Mouse (Mus musculus): ENCODE measurements around the gene Rbm19.

GRCm38 (mm10) chr5:120206313-120206943, 90.2 kb downstream of the Rbm19 start:
- TF ChIP-seq POLR2A (IDR thresholded peaks at IDR 0.05; ENCODE audit: low read depth, low read length) (no peak), CTCF (IDR thresholded peaks at IDR 0.05; ENCODE audit: extremely low read depth, insufficient read depth, insufficient read length, insufficient replicate concordance) (no peak)
